Mouse (Mus musculus): ENCODE data around the gene Tmtc1.

DNA sequence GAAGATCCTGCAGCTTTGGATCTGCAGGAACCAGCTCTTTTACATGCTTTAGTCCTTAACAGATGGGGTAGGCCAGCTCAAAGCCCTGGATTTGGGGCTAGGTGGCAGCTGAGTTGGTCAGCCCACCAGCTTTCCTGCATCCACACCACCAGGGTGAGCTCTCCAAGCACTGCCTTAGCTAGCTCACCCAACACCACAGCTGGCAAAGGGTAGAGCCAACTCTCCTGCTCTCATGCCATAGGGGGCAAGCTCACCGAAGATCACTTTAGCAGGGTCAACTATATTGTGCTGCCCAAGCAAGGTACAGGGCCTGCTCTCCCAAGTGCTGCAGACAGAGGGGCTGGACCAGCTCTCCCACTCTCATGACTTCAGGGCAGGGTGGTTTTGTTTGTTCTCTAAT is 6.6 kb downstream of the Tmtc1 start:
- no peak; the same call in 1 of the 2 replicates for TF ChIP-seq CTCF (IDR thresholded peaks at IDR 0.05; ENCODE audit: low read depth)
- no peak for TF ChIP-seq EP300 (optimal IDR thresholded peaks at IDR 0.05)

All from stomach, postnatal 0 days (tissue).